Mouse (Mus musculus): ENCODE data around the gene Lpgat1.

Gene Lpgat1

GRCm38 (mm10) chr1:191717601-191718498 lies at the start of gene Lpgat1:
Gene Lpgat1, plus strand, starts transcription at chr1:191717834.
- DNase-seq = peak; percentile 82 to 88

- DNase-seq = peak; percentile 60 to 67
These were observed 49.6 kb upstream of the Lpgat1 start for GRCm38 (mm10) chr1:191668030-191668429.

GRCm38 (mm10) chr1:191674071-191674470 lies 43.6 kb upstream of the Lpgat1 start:
- DNase-seq = no peak

GRCm38 (mm10) chr1:191681633-191682032 lies 36.0 kb upstream of the Lpgat1 start:
- DNase-seq = no peak

GRCm38 (mm10) chr1:191687531-191687930 lies 30.1 kb upstream of the Lpgat1 start:
- no peak for DNase-seq

GRCm38 (mm10) chr1:191693231-191693630 lies 24.4 kb upstream of the Lpgat1 start:
- DNase-seq = peak; percentile 56 to 67

- no peak for DNase-seq
These were observed 19.3 kb upstream of the Lpgat1 start for GRCm38 (mm10) chr1:191698253-191698795.

- DNase-seq = no peak
These were observed 13.1 kb upstream of the Lpgat1 start for GRCm38 (mm10) chr1:191704535-191704934.

GRCm38 (mm10) chr1:191706541-191707078 lies 11.0 kb upstream of the Lpgat1 start:
- no peak for DNase-seq

- DNase-seq = peak; percentile 10 to 26
These were observed 7.8 kb upstream of the Lpgat1 start for GRCm38 (mm10) chr1:191709811-191710210.

GRCm38 (mm10) chr1:191712224-191712838 lies 5.3 kb upstream of the Lpgat1 start:
- no peak for DNase-seq

- peak in 1 of 2 experiments; percentile 8 for DNase-seq
These were observed 3.8 kb upstream of the Lpgat1 start for GRCm38 (mm10) chr1:191713813-191714212.

- DNase-seq = no peak
These were observed 2.5 kb upstream of the Lpgat1 start for GRCm38 (mm10) chr1:191715150-191715549.

- no peak for DNase-seq
These were observed 493 bp upstream of the Lpgat1 start for GRCm38 (mm10) chr1:191717141-191717540.

- peak; percentile 66 to 77 for DNase-seq
These were observed 1.1 kb downstream of the Lpgat1 start for GRCm38 (mm10) chr1:191718522-191719281.

- DNase-seq = no peak
These were observed 1.7 kb downstream of the Lpgat1 start for GRCm38 (mm10) chr1:191719326-191719725.

- peak in 1 of 2 experiments; percentile 6 for DNase-seq
These were observed 2.8 kb downstream of the Lpgat1 start for GRCm38 (mm10) chr1:191720419-191720818.

- DNase-seq = no peak
These were observed 5.1 kb downstream of the Lpgat1 start for GRCm38 (mm10) chr1:191722706-191723105.

- DNase-seq = no peak
These were observed 6.0 kb downstream of the Lpgat1 start for GRCm38 (mm10) chr1:191723675-191724074.

GRCm38 (mm10) chr1:191724385-191725061 lies 6.9 kb downstream of the Lpgat1 start:
- no peak for DNase-seq

GRCm38 (mm10) chr1:191732623-191733022 lies 15.0 kb downstream of the Lpgat1 start:
- no peak for DNase-seq

- no peak for DNase-seq
These were observed 16.2 kb downstream of the Lpgat1 start for GRCm38 (mm10) chr1:191733822-191734221.

Data from kidney, postnatal 4 days (tissue).